Mouse (Mus musculus) colon, adult 2 months (tissue): ENCODE data around the gene Zbtb2. TPM values are rescaled to one million over a fixed set of nuclear protein-coding genes. Genes with fewer than 3 reads are reported as not detected.

Experiments
- polyA plus RNA-seq: library from polyadenylated mRNA; depleted of rRNA; stranded (reverse); fragments of >200 nt; gene quantifications from 2 replicates; pipeline ENCODE4 v1.2.3, GENCODE M21; 2012; rRNA removed

Zbtb2 gene
- polyA plus RNA-seq = 7.8 and 7.9 TPM in 2 replicates

DNA sequence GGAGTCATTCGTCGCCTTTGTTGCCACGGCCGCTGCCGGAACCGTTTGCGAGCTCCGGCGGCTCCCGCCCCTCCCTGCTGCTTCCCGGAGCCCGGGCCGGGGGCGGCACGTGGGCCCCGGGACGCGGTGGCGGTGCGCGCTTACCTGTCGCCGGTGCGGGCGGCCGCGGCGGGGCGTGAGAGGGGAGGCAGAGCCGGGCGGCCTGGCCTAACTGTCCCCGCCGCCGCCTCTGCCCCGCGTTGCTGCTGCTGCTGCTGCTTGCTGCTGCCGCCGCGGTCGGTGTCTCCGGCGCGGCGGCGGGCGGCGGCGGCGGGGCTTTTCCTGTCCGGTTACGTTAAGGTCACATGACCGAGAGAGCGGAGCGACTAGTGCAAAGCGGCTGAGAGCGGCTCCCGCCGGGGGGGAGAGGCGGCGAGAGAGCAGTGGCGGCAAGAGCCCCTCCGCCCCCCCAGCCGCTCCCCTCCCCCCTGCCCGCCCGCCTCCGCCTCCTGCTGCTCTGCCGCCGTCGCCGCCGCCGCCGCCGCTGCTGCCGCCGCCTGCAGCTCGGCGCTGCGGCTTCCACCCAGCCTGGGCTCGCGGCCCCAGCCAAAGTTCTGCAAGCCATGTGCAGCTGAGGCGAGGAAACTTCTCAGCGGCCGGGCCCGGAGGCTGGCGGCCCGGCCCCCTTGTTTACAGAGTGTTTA, at the start of gene Zbtb2:
TSS of gene Zbtb2 (minus strand) at position 408 of the 683 bp plus-strand sequence.

DNA sequence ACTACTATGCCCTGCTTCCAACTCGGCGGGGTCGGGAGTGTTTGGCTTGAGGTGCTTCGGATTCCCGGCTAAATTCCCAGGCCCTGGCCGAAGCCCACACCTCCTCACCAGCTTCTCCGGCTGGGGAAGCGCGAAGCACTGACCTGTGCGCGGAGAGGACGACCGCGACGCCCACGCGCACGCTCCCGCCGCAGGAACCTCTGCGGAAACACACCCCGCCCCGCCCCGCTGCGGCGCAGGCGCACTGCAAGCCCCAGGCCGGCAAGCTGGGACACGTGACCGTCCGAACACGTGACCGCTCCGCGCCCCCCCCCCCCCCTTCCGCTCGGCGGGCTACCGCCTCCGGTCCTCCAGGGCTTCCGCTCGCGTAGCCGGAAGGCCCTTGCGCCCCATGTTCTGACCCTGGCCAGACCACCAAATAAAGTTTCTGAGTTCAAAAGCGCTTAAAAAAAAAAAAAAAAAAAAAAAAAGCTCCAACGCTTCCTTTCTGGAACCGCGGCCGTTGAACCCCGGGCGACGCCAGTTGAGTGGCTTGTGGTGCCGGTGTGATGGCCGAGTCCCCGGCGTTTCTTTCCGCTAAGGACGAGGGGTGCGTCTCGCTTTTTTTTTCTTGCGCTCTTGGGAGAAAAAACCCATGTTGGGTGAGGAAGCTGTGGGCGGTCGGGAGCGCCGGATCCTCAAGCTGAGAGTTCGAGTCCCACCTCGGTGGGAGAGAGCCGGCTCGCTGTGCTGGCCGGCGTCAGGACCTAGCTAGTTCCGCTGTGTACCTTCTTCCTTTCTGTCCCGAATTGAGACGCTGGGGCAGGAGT, 44.4 kb upstream of the Zbtb2 start, which contains the start of the genes Rmnd1 and Armt1:
TSS of gene Rmnd1 (minus strand) at position 266 of the 809 bp plus-strand sequence.
TSS of gene Armt1 (plus strand) at position 345 of the 809 bp plus-strand sequence.

Other genes with a start within 250 kb of the Zbtb2 start
- gene Akap12, start 121.7 kb downstream of the Zbtb2 start, polyA plus RNA-seq = 3.1 and 3.6 TPM in 2 replicates
- gene Rmnd1, start 44.3 kb upstream of the Zbtb2 start, polyA plus RNA-seq = 17.2 and 17.3 TPM in 2 replicates
- 4.8 and 5.6 TPM in 2 replicates for gene Armt1, start 44.4 kb upstream of the Zbtb2 start, polyA plus RNA-seq
- 0.16 and 0.67 TPM in 2 replicates for gene Ccdc170, start 94.4 kb upstream of the Zbtb2 start, polyA plus RNA-seq
- gene Esr1, start 223.5 kb upstream of the Zbtb2 start, polyA plus RNA-seq = 1.9 and 2.6 TPM in 2 replicates